Mouse (Mus musculus) adrenal gland, postnatal 10 days (tissue): Measurements from ENCODE around the gene Mpg. TPM values are rescaled to one million over a fixed set of nuclear protein-coding genes. Genes with fewer than 3 reads are reported as not detected.

Source experiments
- DNase-seq: peaks from one replicate; pipeline ENCODE4 v3.0.0; 2021; ENCODE audit warnings: mixed read lengths
- total RNA-seq, 2 experiments: library from RNA; stranded (reverse); gene quantifications; 2 replicates each; pipeline ENCODE4 v1.2.3; 2021

Mpg gene
- total RNA-seq, 2 experiments from 2014 or later = 21.0 to 22.3 TPM

DNA sequence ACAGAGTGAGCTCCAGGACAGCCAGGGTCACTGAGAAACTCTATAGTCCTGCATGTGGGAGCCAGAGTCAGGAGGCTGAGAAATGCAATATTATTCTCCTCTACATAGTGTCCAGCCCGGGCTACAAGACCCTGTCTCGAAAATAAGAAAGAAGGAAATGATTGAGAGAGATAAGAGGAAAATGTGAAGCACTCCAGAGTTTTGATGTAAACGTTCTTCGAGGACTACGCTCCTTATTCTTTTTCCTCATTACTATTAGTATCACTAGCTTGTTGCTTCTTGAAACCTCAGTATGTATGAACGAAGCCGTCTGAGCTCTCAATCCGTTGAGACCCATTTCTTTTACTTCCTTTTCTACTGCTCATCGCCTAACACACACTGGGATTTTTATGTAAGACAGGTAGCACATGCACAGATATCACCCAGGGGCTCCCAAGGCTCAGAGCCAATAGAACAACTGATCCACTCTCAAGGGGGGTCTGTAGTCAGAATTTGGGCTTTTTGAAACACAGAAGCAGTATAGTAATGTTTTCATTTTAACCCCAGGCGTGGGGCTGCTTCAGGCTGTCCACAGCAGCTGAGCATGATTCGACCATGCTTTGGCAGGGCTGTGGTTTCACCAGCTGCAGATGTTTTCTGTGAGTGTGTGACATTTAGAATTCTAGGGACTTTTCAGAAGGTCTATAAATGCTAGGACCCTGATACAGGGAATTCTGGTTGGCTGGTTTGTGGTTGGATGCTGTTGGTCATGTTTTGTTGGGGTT, 24.2 kb upstream of the Mpg start:
- no peak for DNase-seq

GRCm38 (mm10) chr11:32205058-32205873, 21.0 kb upstream of the Mpg start, which contains the start of gene Snrnp25:
TSS of gene Snrnp25 (plus strand) at chr11:32205415.
- DNase-seq = peak; percentile 96

- no peak for DNase-seq
Observed at GRCm38 (mm10) chr11:32210623-32211022, 15.7 kb upstream of the Mpg start.

DNA sequence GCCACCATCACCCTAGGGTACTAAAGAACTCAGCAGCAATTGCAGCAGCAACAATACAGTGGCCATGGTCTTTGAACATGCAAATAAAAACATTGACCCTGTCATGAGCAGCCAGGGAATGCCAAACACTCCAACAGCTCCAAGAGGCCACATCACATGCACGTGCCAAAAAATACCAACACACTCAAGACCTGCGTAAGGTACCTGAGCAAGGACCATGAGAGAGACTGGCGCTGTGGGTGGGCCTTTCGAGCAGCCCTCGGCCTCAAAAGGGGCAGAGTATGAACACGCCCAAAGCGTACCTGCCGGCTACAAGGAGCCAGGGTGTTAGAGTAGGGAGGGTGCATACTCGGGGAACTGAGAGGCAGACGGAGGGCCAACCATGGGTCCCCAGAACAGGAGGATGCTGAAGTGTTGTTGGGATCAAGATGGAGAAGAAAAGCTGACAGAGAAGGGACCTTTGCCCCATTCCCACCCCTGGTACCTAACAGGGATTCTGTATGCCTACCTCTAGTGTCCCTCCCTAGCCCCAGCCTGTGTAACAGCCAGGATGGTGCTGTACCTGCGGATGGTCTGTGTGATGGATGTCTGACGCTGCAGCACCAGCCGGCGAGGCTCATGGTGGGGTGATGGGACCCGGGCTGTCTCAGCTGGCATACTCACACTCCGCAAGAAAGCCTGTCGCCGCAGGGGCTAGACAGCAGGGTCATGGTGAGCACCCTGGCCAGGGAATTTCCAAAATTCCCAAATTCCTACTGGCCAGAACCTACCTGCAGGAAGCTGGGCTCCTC, 10.7 kb upstream of the Mpg start:
- no peak for DNase-seq

GRCm38 (mm10) chr11:32216851-32217250, 9.5 kb upstream of the Mpg start:
- peak; percentile 85 for DNase-seq

- no peak for DNase-seq
Observed at GRCm38 (mm10) chr11:32218501-32219050, 7.7 kb upstream of the Mpg start.

GRCm38 (mm10) chr11:32219287-32219686, 7.0 kb upstream of the Mpg start:
- DNase-seq = no peak

DNA sequence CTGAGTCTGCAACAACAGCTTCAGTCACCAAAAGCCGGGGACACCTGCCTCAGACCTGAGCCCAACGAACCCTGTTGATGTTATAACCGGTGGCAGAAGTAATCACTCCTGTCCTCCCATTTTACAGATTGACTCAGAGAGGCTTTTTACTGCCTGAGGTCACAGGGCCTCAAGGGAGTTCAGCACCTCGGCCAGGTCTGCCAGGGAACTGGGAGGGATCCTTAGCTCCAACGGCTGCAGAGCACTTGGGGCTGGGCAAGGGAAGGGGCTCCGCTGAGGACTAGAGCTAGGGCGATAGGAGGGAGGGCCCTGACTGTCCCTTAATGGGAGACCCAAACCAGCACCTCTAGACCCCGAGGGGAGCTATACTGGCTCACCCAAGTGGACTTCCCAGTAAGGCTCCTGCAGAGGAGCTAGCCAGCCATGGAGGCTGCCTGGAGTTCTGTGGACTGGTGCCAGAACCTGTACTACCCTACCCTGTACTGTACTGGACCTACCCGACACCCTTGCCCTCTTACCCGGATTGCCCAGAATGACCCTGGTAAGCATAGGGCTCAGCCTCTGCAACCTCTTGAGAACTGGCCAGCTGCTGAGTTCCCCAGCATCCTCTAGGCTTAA, 5.6 kb upstream of the Mpg start:
- no peak for DNase-seq

GRCm38 (mm10) chr11:32221225-32221950, 4.9 kb upstream of the Mpg start:
- peak; percentile 72 for DNase-seq

- peak; percentile 83 for DNase-seq
Observed at GRCm38 (mm10) chr11:32221951-32222409, 4.3 kb upstream of the Mpg start, which contains the start of gene Rhbdf1. TSS of gene Rhbdf1 (minus strand) at chr11:32222300.

GRCm38 (mm10) chr11:32222570-32223194, 3.6 kb upstream of the Mpg start:
- DNase-seq = no peak

GRCm38 (mm10) chr11:32223297-32223967, 2.9 kb upstream of the Mpg start:
- DNase-seq = no peak

DNA sequence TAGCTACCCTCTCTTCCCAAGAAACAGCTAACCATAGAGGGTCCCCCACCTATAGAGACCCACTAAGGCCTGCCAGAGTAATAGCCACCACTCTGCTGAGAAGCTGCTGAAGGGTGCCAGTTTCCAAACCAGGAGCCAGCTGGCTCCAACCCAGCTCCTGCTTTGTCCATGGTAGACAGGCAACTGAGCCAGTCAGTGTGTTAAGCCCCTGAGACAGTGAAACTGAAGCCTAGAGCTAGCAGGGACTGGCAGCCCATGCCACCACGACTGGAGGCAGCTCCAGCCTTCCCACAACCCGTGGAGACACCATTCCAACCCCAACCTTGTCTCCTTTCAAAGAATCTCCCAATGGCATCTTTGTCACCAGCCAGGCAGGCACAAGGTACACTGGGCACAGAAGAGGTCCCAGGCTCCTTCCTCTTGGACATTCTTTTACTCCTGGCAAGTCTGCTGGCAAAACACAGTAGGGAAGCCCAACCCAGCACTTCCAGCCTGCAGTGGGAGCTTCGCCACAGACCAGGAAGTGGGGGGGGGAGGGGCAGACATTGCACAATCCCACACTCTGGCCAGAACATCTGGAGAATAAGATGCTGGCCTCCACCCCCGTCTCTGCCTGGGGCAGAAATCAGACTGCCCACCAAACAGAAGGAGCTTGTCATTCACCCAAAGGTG, 1.7 kb upstream of the Mpg start:
- peak; percentile 90 for DNase-seq

DNA sequence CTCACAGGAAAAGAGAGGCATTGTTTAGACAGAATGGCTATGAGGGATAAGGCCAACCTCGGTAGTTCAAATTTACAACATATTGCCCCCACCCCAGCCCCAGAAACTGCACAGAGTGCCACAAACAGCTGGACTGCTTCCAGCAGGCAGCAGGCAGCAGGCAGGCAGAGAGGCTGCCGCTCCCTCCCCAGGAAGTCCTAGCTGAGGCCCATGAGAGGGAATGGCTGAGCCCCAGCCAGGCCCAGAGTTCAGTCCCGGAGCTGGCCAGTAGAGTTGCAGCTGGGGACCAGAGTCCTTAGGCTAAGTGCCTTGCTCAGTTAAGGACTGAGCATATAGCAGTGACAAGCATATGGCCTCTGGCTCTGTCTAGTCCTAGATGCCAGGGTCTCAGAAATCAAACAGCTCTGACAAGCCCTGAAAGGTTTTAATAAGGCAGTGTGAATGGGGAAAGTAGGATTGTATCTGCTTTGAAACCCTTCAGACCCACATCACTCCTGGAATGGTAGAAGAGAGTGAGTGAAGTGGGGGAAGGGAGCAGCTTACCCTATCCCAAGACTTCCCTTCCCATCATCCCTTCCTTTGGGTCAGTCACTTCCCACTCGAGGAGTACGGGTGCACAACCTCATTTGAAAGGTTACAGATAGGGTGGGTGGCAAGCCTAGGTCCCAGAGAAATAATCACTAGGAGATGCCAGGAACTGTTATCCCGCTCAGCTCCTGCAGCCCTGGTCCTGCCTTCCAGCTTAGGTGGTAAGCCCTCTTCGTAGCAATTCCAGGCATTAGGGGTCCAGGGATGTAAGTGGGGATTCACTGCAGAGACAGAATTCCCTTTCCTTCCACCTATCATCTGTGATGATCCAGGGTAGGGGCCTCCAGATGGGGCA, 842 bp upstream of the Mpg start:
- peak; percentile 63 for DNase-seq

DNA sequence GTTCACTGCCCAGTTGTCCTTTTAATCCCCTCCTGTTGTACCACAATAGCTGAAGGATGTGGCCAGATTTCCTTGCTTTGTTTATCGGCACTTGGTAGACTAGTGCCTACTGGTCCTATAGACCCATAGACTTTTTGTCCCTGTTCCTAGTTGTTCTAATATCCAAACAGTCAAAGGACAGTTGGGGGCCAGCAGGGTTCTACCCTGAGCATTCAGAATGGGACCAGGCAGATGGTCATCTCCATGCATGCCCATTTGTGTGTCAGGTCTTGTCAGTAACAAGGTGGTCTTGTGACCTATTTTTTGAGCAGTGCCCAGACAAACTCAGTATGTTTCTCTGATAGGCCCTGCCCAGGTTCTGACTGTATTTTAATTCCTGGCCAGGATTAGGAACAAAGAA, 736 bp downstream of the Mpg start:
- no peak for DNase-seq

- DNase-seq = no peak
Observed at GRCm38 (mm10) chr11:32227555-32227954, 1.2 kb downstream of the Mpg start.

DNA sequence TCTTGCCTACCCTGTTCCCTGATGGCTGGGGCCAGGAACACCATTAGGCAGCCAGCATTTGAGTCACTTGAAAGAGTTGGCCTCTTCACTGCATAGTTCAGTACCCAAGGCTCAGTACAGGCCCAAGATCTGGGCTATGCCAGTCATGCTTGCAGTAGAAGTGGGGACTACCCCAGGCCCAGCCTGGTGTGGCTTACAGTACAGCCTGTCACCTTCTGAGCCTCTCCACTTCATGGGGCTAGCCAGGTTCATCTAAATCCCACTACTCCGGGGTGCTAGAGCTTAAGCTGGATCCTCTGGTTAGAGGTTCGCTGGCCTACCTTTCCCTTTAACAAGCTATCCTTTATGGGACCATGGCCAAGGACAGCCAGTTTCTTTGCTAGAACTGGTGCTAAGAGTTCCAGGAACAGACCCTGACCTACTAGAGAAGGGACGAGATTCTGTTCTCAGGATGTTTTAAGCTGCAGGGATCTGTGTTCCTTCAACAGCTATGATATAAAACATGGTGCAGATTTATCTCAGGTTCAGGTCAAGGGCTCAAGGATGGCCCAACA, 2.1 kb downstream of the Mpg start:
- no peak for DNase-seq

GRCm38 (mm10) chr11:32230220-32230619, 3.9 kb downstream of the Mpg start:
- no peak for DNase-seq
